Comparison of ENCODE assay signal across 8 mouse cellular contexts in the genomic region with DNA sequence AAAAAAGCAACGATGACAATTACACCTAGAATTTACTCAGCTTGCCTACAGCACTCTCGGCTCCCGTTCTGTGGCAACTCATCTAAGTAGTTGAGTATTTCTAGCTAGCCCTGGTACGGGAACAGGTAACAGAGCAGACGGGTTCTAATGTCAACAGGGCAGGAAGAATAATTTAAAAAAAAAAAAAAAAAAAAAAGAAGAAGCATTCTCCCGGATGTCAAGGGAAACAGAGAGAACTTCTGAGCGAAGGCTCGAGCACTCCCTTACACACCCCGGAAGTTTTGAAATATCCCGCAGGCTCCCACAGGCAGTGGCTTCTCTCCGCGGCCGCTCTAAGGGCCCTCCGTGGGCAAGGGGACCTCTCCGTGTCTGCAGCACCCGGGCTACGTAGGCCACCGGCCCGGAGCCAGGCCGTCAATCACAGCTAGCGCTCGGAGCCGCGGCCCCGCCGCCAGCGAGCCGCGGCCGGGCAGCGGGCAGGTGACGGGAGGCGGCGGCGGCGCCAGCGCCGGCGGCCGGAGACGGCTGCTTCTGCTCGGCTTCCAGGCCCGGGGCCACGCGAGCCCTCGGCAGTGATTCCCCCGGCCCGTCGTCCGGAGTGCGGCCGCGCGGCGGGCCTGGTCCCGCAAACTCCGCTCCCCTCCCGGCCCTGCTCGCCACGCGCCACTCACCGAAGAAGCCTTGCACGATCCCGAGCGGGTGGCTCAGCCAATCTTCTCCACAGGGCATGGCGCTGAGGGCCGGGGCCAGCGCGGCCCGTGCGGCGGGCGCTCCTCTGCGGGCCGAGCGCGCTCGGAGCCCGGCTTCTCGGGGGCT. TPM values are rescaled to one million over a fixed set of nuclear protein-coding genes. Genes with fewer than 3 reads are reported as not detected.
DNase-seq lines count a peak whose midpoint lies in the region; ATAC-seq and TF ChIP-seq lines count a peak whose summit lies in the region.

No protein-coding gene starts in this region.

- H3K9ac ChIP-seq in lung, postnatal 0 days (replicated peaks; ENCODE audit: low read depth) = peak overlapping the region; percentile 88

- DNase-seq in 416B (ENCODE audit: low read depth) = peak; percentile 68
- DNase-seq in MEL-GATA-1-ER (ENCODE audit: extremely low read depth, low read depth) = peak; percentile 48
- DNase-seq in embryonic facial prominence, embryonic 10.5 days (ENCODE audit: low spot score) = no peak
- DNase-seq in heart, adult 9 months (ENCODE audit: low spot score in 2 of 2) = peak; percentile 44 to 60
- peak; percentile 56 for DNase-seq in kidney, adult 2 months
- peak; percentile 86 for DNase-seq in lung, postnatal 0 days (ENCODE audit: low spot score)
- DNase-seq in right cerebral cortex, postnatal 10 days (ENCODE audit: low spot score in 2 of 2) = peak; percentile 39 to 61
- peak; percentile 65 for DNase-seq in urinary bladder, postnatal 14 days (ENCODE audit: low spot score)

- no peak for TF ChIP-seq POLR2A in kidney, adult 2 months (IDR thresholded peaks at IDR 0.05; ENCODE audit: low read depth, low read length)

- no peak for TF ChIP-seq CTCF in kidney, adult 2 months (conservative IDR thresholded peaks at IDR 0.05; ENCODE audit: insufficient read depth, insufficient read length, low read depth, low read length)
- no peak for TF ChIP-seq CTCF in lung, postnatal 0 days (IDR thresholded peaks at IDR 0.05)

- H3K27me3 ChIP-seq in embryonic facial prominence, embryonic 10.5 days (replicated peaks; ENCODE audit: low read depth, poor library complexity, severe bottlenecking) = peaks cover 19% of the 10 kb centered on the region
- H3K27me3 ChIP-seq in kidney, adult 2 months (replicated peaks; ENCODE audit: control insufficient read depth, insufficient read depth, low read length) = no peaks in the 10 kb centered on the region
- no peaks in the 10 kb centered on the region for H3K27me3 ChIP-seq in lung, postnatal 0 days (replicated peaks; ENCODE audit: insufficient read depth, low read length)

- peak overlapping the region; percentile 74 for H3K4me2 ChIP-seq in lung, postnatal 0 days (replicated peaks; ENCODE audit: low read depth, low read length)

- under 1% methylated on average over 80 of the region's 80 CpGs for WGBS in embryonic facial prominence, embryonic 10.5 days
- under 1% methylated on average over 80 of the region's 80 CpGs for WGBS in kidney, adult 2 months
- under 1% methylated on average over 74 of the region's 80 CpGs for WGBS in lung, postnatal 0 days

- 0 out of 2 replicates have a peak, but pooled peaks cover 1% of the 10 kb centered on the region for H3K9me3 ChIP-seq in embryonic facial prominence, embryonic 10.5 days
- no peaks in the 10 kb centered on the region for H3K9me3 ChIP-seq in lung, postnatal 0 days (ENCODE audit: low read length)

- peaks cover 29% of the 10 kb centered on the region for H3K4me1 ChIP-seq in embryonic facial prominence, embryonic 10.5 days
- peaks cover 15% of the 10 kb centered on the region for H3K4me1 ChIP-seq in kidney, adult 2 months (ENCODE audit: control insufficient read depth, insufficient read depth, low read length)
- H3K4me1 ChIP-seq in lung, postnatal 0 days (ENCODE audit: insufficient read depth, low read depth, low read length) = peaks cover 13% of the 10 kb centered on the region; the same call in 1 of the 2 replicates

- H3K36me3 ChIP-seq in embryonic facial prominence, embryonic 10.5 days (replicated peaks) = peaks cover 35% of the 10 kb centered on the region
- H3K36me3 ChIP-seq in kidney, adult 2 months (ENCODE audit: control insufficient read depth, insufficient read depth, low read length) = no peaks in the 10 kb centered on the region
- H3K36me3 ChIP-seq in lung, postnatal 0 days (ENCODE audit: insufficient read depth, low read length) = no peaks in the 10 kb centered on the region

- ATAC-seq in lung, postnatal 0 days = peak; percentile 63

- H3K4me3 ChIP-seq in embryonic facial prominence, embryonic 10.5 days = peak overlapping the region; percentile 99
- peak overlapping the region; percentile 87 for H3K4me3 ChIP-seq in kidney, adult 2 months (ENCODE audit: insufficient read depth, low read depth, low read length)
- H3K4me3 ChIP-seq in lung, postnatal 0 days (ENCODE audit: low read depth, low read length) = peak overlapping the region; percentile 99

- peak overlapping the region; percentile 97 for H3K27ac ChIP-seq in embryonic facial prominence, embryonic 10.5 days (replicated peaks)
- H3K27ac ChIP-seq in kidney, adult 2 months (ENCODE audit: insufficient read depth, low read depth, low read length) = peak overlapping the region; percentile 53
- peak overlapping the region; percentile 97 for H3K27ac ChIP-seq in lung, postnatal 0 days (ENCODE audit: low read length)

- no peak for TF ChIP-seq EP300 in lung, postnatal 0 days (IDR thresholded peaks at IDR 0.05)

RNA-seq across cellular contexts. Expression of gene Mcmbp, which starts 0.6 kb away (rescaled TPM):
- polyA plus RNA-seq in embryonic facial prominence, embryonic 10.5 days (2016; fragmentation: Nextera tagmentation; extraction: Ambion mirVana) = 84.3 and 88.7 TPM in 2 replicates
- polyA plus RNA-seq in kidney, adult 2 months (2012; rRNA removed) = 19.8 and 22.2 TPM in 2 replicates
- 38.8 and 40.2 TPM in 2 replicates for polyA plus RNA-seq in lung, postnatal 0 days (2015; fragmentation: Nextera tagmentation; extraction: Ambion mirVana)

RNA-seq across cellular contexts. Expression of gene Sec23ip, which starts 5.1 kb away (rescaled TPM):
- polyA plus RNA-seq in embryonic facial prominence, embryonic 10.5 days (2016; fragmentation: Nextera tagmentation; extraction: Ambion mirVana) = 39.1 and 41.7 TPM in 2 replicates
- polyA plus RNA-seq in kidney, adult 2 months (2012; rRNA removed) = 29.9 and 35.5 TPM in 2 replicates
- polyA plus RNA-seq in lung, postnatal 0 days (2015; fragmentation: Nextera tagmentation; extraction: Ambion mirVana) = 22.7 and 24.1 TPM in 2 replicates
